Mouse (Mus musculus) layer of hippocampus, adult 8-10 months (tissue): ENCODE data around the gene Gpr146. TPM values are rescaled to one million over a fixed set of nuclear protein-coding genes. Genes with fewer than 3 reads are reported as not detected.

Experiments
- microRNA-seq, 2 experiments: library from miRNA; unstranded; fragments of <30 nt; microRNA quantifications; one replicate each; pipeline ENCODE4 v1.2.0; 2022
- total RNA-seq, 4 experiments: library from RNA; stranded (reverse); gene quantifications; 2 replicates each; pipeline ENCODE4 v1.2.4; 2022

Gpr146 gene
- total RNA-seq, 4 experiments from 2014 or later: 12.2 to 14.8 (median 13.2) TPM

Small RNAs within 50 kb of the gene (microRNA-seq; reads per million reads assigned to microRNA genes)
- 91.6 to 295 reads per million in 2 experiments for gene Mir339

Other genes with a start within 250 kb of the Gpr146 start
- 100 to 1,000 TPM; 413 to 462 (median 429) TPM for gene Prkar1b, start 227.7 kb upstream of the Gpr146 start, total RNA-seq
- gene Dnaaf5, start 227.5 kb upstream of the Gpr146 start, total RNA-seq: 1 to 10 TPM; 6.7 to 9.0 (median 8.5) TPM
- 10 to 100 TPM; 87.2 to 98.8 (median 91.4) TPM for gene Sun1, start 177.1 kb upstream of the Gpr146 start, total RNA-seq
- gene Get4, start 125.4 kb upstream of the Gpr146 start, total RNA-seq: 10 to 100 TPM; 47.8 to 56.9 (median 50.8) TPM
- 100 to 1,000 TPM; 148 to 186 (median 164) TPM for gene Adap1, start 52.1 kb upstream of the Gpr146 start, total RNA-seq
- 10 to 100 TPM; 59.0 to 75.5 (median 67.5) TPM for gene Cox19, start 26.3 kb upstream of the Gpr146 start, total RNA-seq
- gene Cyp2w1, start 25.1 kb upstream of the Gpr146 start, total RNA-seq: not detected
- 1 to 10 TPM in 2 of 4 experiments, under 1 TPM in 2; 0.54 to 1.2 (median 0.83) TPM for gene C130050O18Rik, start 27.6 kb downstream of the Gpr146 start, total RNA-seq
- gene Gper1, start 45.5 kb downstream of the Gpr146 start, total RNA-seq: 1 to 10 TPM; 3.4 to 5.1 (median 4.2) TPM
- 10 to 100 TPM; 13.7 to 22.1 (median 17.1) TPM for gene 3110082I17Rik, start 82.8 kb downstream of the Gpr146 start, total RNA-seq
- gene Zfand2a, start 106.9 kb downstream of the Gpr146 start, total RNA-seq: 10 to 100 TPM; 53.9 to 60.2 (median 54.8) TPM
- not detected for gene Uncx, start 165.8 kb downstream of the Gpr146 start, total RNA-seq